Mouse (Mus musculus): ENCODE measurements around the gene Lif.

GRCm38 (mm10) chr11:4299735-4300474 lies 42.5 kb downstream of the Lif start:
- TF ChIP-seq GATA1 (IDR thresholded peaks at IDR 0.05; ENCODE audit: low read length) (no peak), TAL1 (IDR thresholded peaks at IDR 0.05; ENCODE audit: low read length) (no peak)
